Mouse (Mus musculus): ENCODE data around the gene Pfdn5. TPM values are rescaled to one million over a fixed set of nuclear protein-coding genes. Genes with fewer than 3 reads are reported as not detected.

Pfdn5 gene
- total and polyA plus RNA-seq, 3 experiments: 265 to 356 (median 296) TPM

GRCm38 (mm10) chr15:102295633-102296367 lies 30.1 kb upstream of the Pfdn5 start, which contains the start of gene Espl1:
TSS of gene Espl1 (plus strand) at chr15:102296266.
- Histone ChIP-seq H3K27me3 (replicated peaks) (no peaks in the 10 kb centered on the region), H3K36me3 (replicated peaks in 1 of 2; ENCODE audit: control insufficient read depth in 1 of 2, insufficient read depth in 1 of 2, low read length in 1 of 2) (peaks cover 19 to 30% of the 10 kb centered on the region in 2 experiments), H3K27ac (ENCODE audit: insufficient read depth, low read depth) (no peak within 1 kb of the TSS), H3K9ac (ENCODE audit: insufficient read depth, low read depth) (peak within 1 kb of the TSS; percentile 68), H3K79me2 (replicated peaks; ENCODE audit: control insufficient read depth, extremely low read depth, insufficient read depth, poor library complexity, severe bottlenecking) (peaks cover 15% of the 10 kb centered on the region), H3K9me3 (replicated peaks; ENCODE audit: low read length) (no peaks in the 10 kb centered on the region), H3K4me2 (ENCODE audit: insufficient read depth, low read depth, poor library complexity, severe bottlenecking) (peak within 1 kb of the TSS; percentile 70), H3K4me1 (ENCODE audit: control insufficient read depth in 1 of 2, insufficient read depth in 2 of 2) (peaks cover 0 to 24% of the 10 kb centered on the region in 2 experiments; a peak in 2 of 4 replicates), H3K4me3 (replicated peaks in 1 of 3; ENCODE audit: low read depth in 2 of 3, low read length in 2 of 3, poor library complexity in 1 of 3) (peak within 1 kb of the TSS; percentile 63 to 97 (median 73))
- in situ Hi-C loops (cut with MboI; ENCODE audit: low pct_ligation_motif_present, low pct_unique_long_range_greater_than_20kb, low sequenced_read_pairs) (no loop called here), dilution Hi-C loops (cut with MboI; ENCODE audit: extremely low pct_ligation_motif_present, extremely low pct_unique_long_range_greater_than_20kb, low sequenced_read_pairs) (no loop called here)
- TF ChIP-seq ZMIZ1 (IDR thresholded peaks at IDR 0.05; ENCODE audit: low read depth, low read length) (peak; percentile 93), ZNF384 (IDR thresholded peaks at IDR 0.05; ENCODE audit: low read depth, low read length) (no peak), E2F4 (IDR thresholded peaks at IDR 0.05; ENCODE audit: insufficient replicate concordance, low read depth, low read length) (peak; percentile 98), CTCF (conservative IDR thresholded peaks at IDR 0.05 in 1 of 2, IDR thresholded peaks at IDR 0.05 in 1 of 2; ENCODE audit: low read depth in 2 of 2, low read length in 2 of 2) (no peak), HCFC1 (IDR thresholded peaks at IDR 0.05; ENCODE audit: low read depth, low read length) (peak; percentile 99), MYC (IDR thresholded peaks at IDR 0.05; ENCODE audit: low read depth, low read length) (peak; percentile 96), MAFK (IDR thresholded peaks at IDR 0.05; ENCODE audit: insufficient replicate concordance, low read length) (no peak), EP300 (IDR thresholded peaks at IDR 0.05; ENCODE audit: low read length) (no peak), KAT2A (IDR thresholded peaks at IDR 0.05; ENCODE audit: insufficient replicate concordance, low read length) (peak; percentile 98; the same call in 1 of the 2 replicates), MAX (IDR thresholded peaks at IDR 0.05; ENCODE audit: low read length) (peak; percentile 99), PAX5 (IDR thresholded peaks at IDR 0.05; ENCODE audit: low read length) (no peak), SMC3 (IDR thresholded peaks at IDR 0.05; ENCODE audit: low read depth, low read length) (no peak), JUND (conservative IDR thresholded peaks at IDR 0.05; ENCODE audit: low read depth, low read length) (no peak), IRF4 (IDR thresholded peaks at IDR 0.05; ENCODE audit: low read depth, low read length) (peak; percentile 60; the same call in 1 of the 2 replicates), POLR2A (IDR thresholded peaks at IDR 0.05; ENCODE audit: low read depth, low read length) (peak; percentile 97), CHD2 (IDR thresholded peaks at IDR 0.05; ENCODE audit: low read length) (peak; percentile 84), ETS1 (conservative IDR thresholded peaks at IDR 0.05; ENCODE audit: low read depth, low read length) (no peak), ELF1 (IDR thresholded peaks at IDR 0.05; ENCODE audit: low read depth, low read length) (peak; percentile 86), TBP (conservative IDR thresholded peaks at IDR 0.05; ENCODE audit: low read depth, low read length) (peak; percentile 91), NRF1 (IDR thresholded peaks at IDR 0.05; ENCODE audit: low read depth, low read length) (peak; percentile 29; the same call in 1 of the 2 replicates), NELFE (IDR thresholded peaks at IDR 0.05; ENCODE audit: low read depth, low read length) (peak; percentile 84), MEF2A (IDR thresholded peaks at IDR 0.05; ENCODE audit: borderline replicate concordance, low read depth, low read length) (no peak), ZC3H11A (IDR thresholded peaks at IDR 0.05; ENCODE audit: low read depth, low read length) (no peak), USF1 (IDR thresholded peaks at IDR 0.05; ENCODE audit: low read depth, low read length) (peak; percentile 97), MAZ (IDR thresholded peaks at IDR 0.05; ENCODE audit: low read depth, low read length) (peak; percentile 51; the same call in 1 of the 2 replicates), UBTF (IDR thresholded peaks at IDR 0.05; ENCODE audit: low read depth, low read length) (no peak), SIN3A (IDR thresholded peaks at IDR 0.05; ENCODE audit: low read length) (peak; percentile 98), TCF12 (IDR thresholded peaks at IDR 0.05; ENCODE audit: low read depth, low read length) (peak; percentile 67; the same call in 1 of the 2 replicates), BHLHE40 (IDR thresholded peaks at IDR 0.05; ENCODE audit: low read depth, low read length) (peak; percentile 83), CHD1 (IDR thresholded peaks at IDR 0.05; ENCODE audit: low read depth, low read length) (no peak), ZKSCAN1 (IDR thresholded peaks at IDR 0.05; ENCODE audit: borderline replicate concordance, low read depth, low read length) (no peak), USF2 (conservative IDR thresholded peaks at IDR 0.05; ENCODE audit: low read depth, low read length) (peak; percentile 97), RAD21 (IDR thresholded peaks at IDR 0.05; ENCODE audit: low read depth, low read length) (no peak), RCOR1 (conservative IDR thresholded peaks at IDR 0.05; ENCODE audit: low read depth, low read length) (no peak), GABPA (IDR thresholded peaks at IDR 0.05; ENCODE audit: insufficient replicate concordance, low read depth, low read length) (peak; percentile 77; the same call in 1 of the 2 replicates), POLR2AphosphoS2 (IDR thresholded peaks at IDR 0.05; ENCODE audit: low read depth, low read length) (peak; percentile 66; the same call in 1 of the 2 replicates), JUN (IDR thresholded peaks at IDR 0.05; ENCODE audit: insufficient read depth, low read depth, low read length) (no peak), MXI1 (IDR thresholded peaks at IDR 0.05; ENCODE audit: low read depth, low read length) (peak; percentile 96)
- peak; percentile 99 for DNase-seq (ENCODE audit: extremely low read depth)
